Mouse (Mus musculus): ENCODE measurements around the gene Tnni3. TPM values are rescaled to one million over a fixed set of nuclear protein-coding genes. Genes with fewer than 3 reads are reported as not detected.

Tnni3 gene
- polyA plus RNA-seq (2015; fragmentation: Nextera tagmentation; extraction: Ambion mirVana): 2.3 and 6.7 TPM in 2 replicates

GRCm38 (mm10) chr7:4524212-4524922, at the start of gene Tnni3:
Tnni3 (minus strand) TSS chr7:4524229.

GRCm38 (mm10) chr7:4547221-4547641, 23.2 kb upstream of the Tnni3 start, which contains the start of gene Syt5:
Syt5 (minus strand) TSS chr7:4547541.

GRCm38 (mm10) chr7:4532005-4532729, 8.1 kb upstream of the Tnni3 start, which contains the start of gene Dnaaf3:
Dnaaf3 (minus strand) TSS chr7:4532453.

GRCm38 (mm10) chr7:4516332-4517050, 7.5 kb downstream of the Tnni3 start, which contains the start of gene Tnnt1:
Tnnt1 (minus strand) TSS chr7:4516382.

GRCm38 (mm10) chr7:4501558-4502397, 22.3 kb downstream of the Tnni3 start, which contains the start of gene Ppp1r12c:
Ppp1r12c (minus strand) TSS chr7:4501680.

Other genes starting within 250 kb of the Tnni3 start
- gene Ncr1, start 186.5 kb downstream of the Tnni3 start, polyA plus RNA-seq (2015; fragmentation: Nextera tagmentation; extraction: Ambion mirVana): 0.14 and 0.21 TPM in 2 replicates
- 0.08 and 0.22 TPM in 2 replicates for gene Gp6, start 126.5 kb downstream of the Tnni3 start, polyA plus RNA-seq (2015; fragmentation: Nextera tagmentation; extraction: Ambion mirVana)
- gene Rdh13, start 78.6 kb downstream of the Tnni3 start, polyA plus RNA-seq (2015; fragmentation: Nextera tagmentation; extraction: Ambion mirVana): 11.9 and 15.4 TPM in 2 replicates
- gene Eps8l1, start 63.6 kb downstream of the Tnni3 start, polyA plus RNA-seq (2015; fragmentation: Nextera tagmentation; extraction: Ambion mirVana): 8.9 and 9.1 TPM in 2 replicates
- gene Ppp1r12c, start 22.5 kb downstream of the Tnni3 start, polyA plus RNA-seq (2015; fragmentation: Nextera tagmentation; extraction: Ambion mirVana): 26.2 and 35.8 TPM in 2 replicates
- gene Tnnt1, start 7.8 kb downstream of the Tnni3 start, polyA plus RNA-seq (2015; fragmentation: Nextera tagmentation; extraction: Ambion mirVana): 9.3 and 14.3 TPM in 2 replicates
- 0.79 and 0.95 TPM in 2 replicates for gene Dnaaf3, start 8.2 kb upstream of the Tnni3 start, polyA plus RNA-seq (2015; fragmentation: Nextera tagmentation; extraction: Ambion mirVana)
- gene Syt5, start 23.3 kb upstream of the Tnni3 start, polyA plus RNA-seq (2015; fragmentation: Nextera tagmentation; extraction: Ambion mirVana): 18.2 and 32.3 TPM in 2 replicates
- gene Ptprh, start 79.8 kb upstream of the Tnni3 start, polyA plus RNA-seq (2015; fragmentation: Nextera tagmentation; extraction: Ambion mirVana): 0.03 TPM in 1 of 2 replicates, not detected in the other
- 1.1 and 1.4 TPM in 2 replicates for gene Tmem86b, start 107.2 kb upstream of the Tnni3 start, polyA plus RNA-seq (2015; fragmentation: Nextera tagmentation; extraction: Ambion mirVana)
- gene Ppp6r1, start 134.8 kb upstream of the Tnni3 start, polyA plus RNA-seq (2015; fragmentation: Nextera tagmentation; extraction: Ambion mirVana): 6.7 and 6.9 TPM in 2 replicates
- gene Hspbp1, start 160.8 kb upstream of the Tnni3 start, polyA plus RNA-seq (2015; fragmentation: Nextera tagmentation; extraction: Ambion mirVana): 70.6 and 80.3 TPM in 2 replicates
- 0.59 and 1.2 TPM in 2 replicates for gene Brsk1, start 166.4 kb upstream of the Tnni3 start, polyA plus RNA-seq (2015; fragmentation: Nextera tagmentation; extraction: Ambion mirVana)
- 0.10 and 0.24 TPM in 2 replicates for gene Tmem150b, start 201.0 kb upstream of the Tnni3 start, polyA plus RNA-seq (2015; fragmentation: Nextera tagmentation; extraction: Ambion mirVana)
- gene Kmt5c, start 215.9 kb upstream of the Tnni3 start, polyA plus RNA-seq (2015; fragmentation: Nextera tagmentation; extraction: Ambion mirVana): 22.8 and 37.7 TPM in 2 replicates
- 53.7 and 57.2 TPM in 2 replicates for gene Cox6b2, start 228.9 kb upstream of the Tnni3 start, polyA plus RNA-seq (2015; fragmentation: Nextera tagmentation; extraction: Ambion mirVana)
- not detected in 2 replicates for gene Fam71e2, start 247.1 kb upstream of the Tnni3 start, polyA plus RNA-seq (2015; fragmentation: Nextera tagmentation; extraction: Ambion mirVana)